Mouse (Mus musculus) neural tube, embryonic 15.5 days (tissue): ENCODE measurements at regions not wholly inside any gene's neighbourhood (a gene's known extent, or its start where the extent isn't known, plus 50 kb on each side); places are given as distances from the start of the nearest gene placed in this dataset.

Experiments used
- ATAC-seq: fragments of 200-750 bp; cut with Nextera tagmentation; 2 replicates; pipeline ENCODE4 v1.8.0; 2017; ENCODE audit warnings: mild to moderate bottlenecking, moderate TSS enrichment, moderate library complexity; ENCODE audit not compliant: low FRiP score
- H3K27ac ChIP-seq: fragments of 300-500 bp; sonication (generic); replicated peaks from 2 replicates; pipeline ENCODE4 v1.5.1; 2015; ENCODE audit warnings: mild to moderate bottlenecking, inconsistent platforms
- H3K27me3 ChIP-seq: fragments of 300-500 bp; sonication (generic); replicated peaks from 2 replicates; pipeline ENCODE4 v1.6.1; 2015; ENCODE audit warnings: inconsistent platforms
- H3K36me3 ChIP-seq: fragments of 300-500 bp; sonication (generic); 2 replicates; pipeline ENCODE4 v1.6.1; 2015; ENCODE audit warnings: inconsistent platforms
- H3K4me1 ChIP-seq: fragments of 300-500 bp; sonication (generic); 2 replicates; pipeline ENCODE4 v1.6.1; 2015; ENCODE audit warnings: inconsistent platforms
- H3K4me2 ChIP-seq: fragments of 300-500 bp; sonication (generic); 2 replicates; pipeline ENCODE4 v1.6.1; 2015; ENCODE audit warnings: inconsistent platforms, mild to moderate bottlenecking, moderate library complexity
- H3K4me3 ChIP-seq: fragments of 300-500 bp; sonication (generic); replicated peaks from 2 replicates; pipeline ENCODE4 v1.5.1; 2015; ENCODE audit warnings: mild to moderate bottlenecking, inconsistent platforms
- H3K9ac ChIP-seq: fragments of 300-500 bp; sonication (generic); replicated peaks from 2 replicates; pipeline ENCODE4 v1.6.1; 2015; ENCODE audit warnings: mild to moderate bottlenecking, inconsistent platforms
- H3K9me3 ChIP-seq: fragments of 300-500 bp; sonication (generic); replicated peaks from 2 replicates; pipeline ENCODE4 v1.6.1; 2016; ENCODE audit warnings: inconsistent platforms
- WGBS: fragments of 180-500 bp; shearing (Covaris S2); methylation state at CpG from one replicate; pipeline ENCODE4 v1.1.7; 2015; ENCODE audit warnings: mixed read lengths; 5-methylcytosine and 5-hydroxymethylcytosine counted together

GRCm38 (mm10) chr1:76660146-76660545 is 854.7 kb downstream of the Epha4 start:
- ATAC-seq = no peak
- WGBS = 90% methylated on average over 3 of the region's 3 CpGs
- no peaks in the 10 kb centered on the region for H3K27me3 ChIP-seq
- H3K9me3 ChIP-seq = no peaks in the 10 kb centered on the region
- H3K36me3 ChIP-seq = no peaks in the 10 kb centered on the region
- no peak overlapping the region for H3K27ac ChIP-seq
- H3K4me1 ChIP-seq = no peaks in the 10 kb centered on the region
- H3K4me2 ChIP-seq = no peak overlapping the region
- H3K9ac ChIP-seq = no peak overlapping the region
- no peak overlapping the region for H3K4me3 ChIP-seq

- Histone ChIP-seq H3K4me1 (no peaks in the 10 kb centered on the region), H3K9ac (no peak overlapping the region), H3K27ac (no peak overlapping the region), H3K27me3 (no peaks in the 10 kb centered on the region), H3K4me3 (no peak overlapping the region), H3K36me3 (no peaks in the 10 kb centered on the region), H3K4me2 (no peak overlapping the region), H3K9me3 (no peaks in the 10 kb centered on the region)
- 89% methylated on average over 4 of the region's 4 CpGs for WGBS
- no peak for ATAC-seq
These were observed 850.5 kb downstream of the Epha4 start for GRCm38 (mm10) chr1:76664381-76664780.

- no peak overlapping the region for H3K9ac ChIP-seq
- H3K27me3 ChIP-seq = no peaks in the 10 kb centered on the region
- H3K27ac ChIP-seq = no peak overlapping the region
- no peaks in the 10 kb centered on the region for H3K36me3 ChIP-seq
- ATAC-seq = no peak
- H3K9me3 ChIP-seq = no peaks in the 10 kb centered on the region
- WGBS = 81% methylated on average over 6 of the region's 6 CpGs
- H3K4me2 ChIP-seq = no peak overlapping the region
- H3K4me1 ChIP-seq = no peaks in the 10 kb centered on the region
- no peak overlapping the region for H3K4me3 ChIP-seq
These were observed 838.1 kb downstream of the Epha4 start for GRCm38 (mm10) chr1:76676836-76677235.

- Histone ChIP-seq H3K4me3 (no peak overlapping the region), H3K4me2 (no peak overlapping the region), H3K4me1 (no peaks in the 10 kb centered on the region), H3K27ac (no peak overlapping the region), H3K27me3 (no peaks in the 10 kb centered on the region), H3K9me3 (no peaks in the 10 kb centered on the region), H3K36me3 (no peaks in the 10 kb centered on the region), H3K9ac (no peak overlapping the region)
- no peak for ATAC-seq
- 48% methylated on average over 2 of the region's 2 CpGs for WGBS
These were observed 809.3 kb downstream of the Epha4 start for GRCm38 (mm10) chr1:76705556-76705955.

GRCm38 (mm10) chr1:76717639-76718292 is 797.1 kb downstream of the Epha4 start:
- Histone ChIP-seq H3K9me3 (no peaks in the 10 kb centered on the region), H3K4me3 (no peak overlapping the region), H3K27me3 (no peaks in the 10 kb centered on the region), H3K4me1 (no peaks in the 10 kb centered on the region), H3K27ac (no peak overlapping the region), H3K36me3 (no peaks in the 10 kb centered on the region), H3K9ac (no peak overlapping the region), H3K4me2 (no peak overlapping the region)
- ATAC-seq = no peak
- 61% methylated on average over 11 of the region's 11 CpGs for WGBS

GRCm38 (mm10) chr1:76724453-76724852 is 790.4 kb downstream of the Epha4 start:
- Histone ChIP-seq H3K4me2 (no peak overlapping the region), H3K27me3 (no peaks in the 10 kb centered on the region), H3K9ac (no peak overlapping the region), H3K36me3 (no peaks in the 10 kb centered on the region), H3K4me1 (no peaks in the 10 kb centered on the region), H3K27ac (no peak overlapping the region), H3K9me3 (no peaks in the 10 kb centered on the region), H3K4me3 (no peak overlapping the region)
- WGBS = 66% methylated on average over 3 of the region's 3 CpGs
- ATAC-seq = no peak

- WGBS = 17% methylated on average over 1 of the region's 1 CpGs
- Histone ChIP-seq H3K27me3 (no peaks in the 10 kb centered on the region), H3K4me3 (no peak overlapping the region), H3K4me1 (no peaks in the 10 kb centered on the region), H3K27ac (no peak overlapping the region), H3K9me3 (no peaks in the 10 kb centered on the region), H3K4me2 (no peak overlapping the region), H3K36me3 (no peaks in the 10 kb centered on the region), H3K9ac (no peak overlapping the region)
- ATAC-seq = no peak
These were observed 777.9 kb downstream of the Epha4 start for GRCm38 (mm10) chr1:76737003-76737402.

- Histone ChIP-seq H3K4me2 (no peak overlapping the region), H3K36me3 (no peaks in the 10 kb centered on the region), H3K27me3 (no peaks in the 10 kb centered on the region), H3K27ac (no peak overlapping the region), H3K9me3 (no peaks in the 10 kb centered on the region), H3K4me1 (no peaks in the 10 kb centered on the region), H3K4me3 (no peak overlapping the region), H3K9ac (no peak overlapping the region)
- WGBS = 79% methylated on average over 2 of the region's 2 CpGs
- ATAC-seq = no peak
These were observed 777.2 kb downstream of the Epha4 start for GRCm38 (mm10) chr1:76737663-76738062.

- no peaks in the 10 kb centered on the region for H3K9me3 ChIP-seq
- no peak overlapping the region for H3K9ac ChIP-seq
- H3K27ac ChIP-seq = no peak overlapping the region
- no peak overlapping the region for H3K4me3 ChIP-seq
- H3K4me1 ChIP-seq = no peaks in the 10 kb centered on the region
- H3K36me3 ChIP-seq = no peaks in the 10 kb centered on the region
- ATAC-seq = no peak
- no peaks in the 10 kb centered on the region for H3K27me3 ChIP-seq
- WGBS = 67% methylated on average over 2 of the region's 2 CpGs
- no peak overlapping the region for H3K4me2 ChIP-seq
These were observed 742.2 kb downstream of the Epha4 start for GRCm38 (mm10) chr1:76772694-76773093.

- Histone ChIP-seq H3K27me3 (no peaks in the 10 kb centered on the region), H3K9ac (no peak overlapping the region), H3K9me3 (no peaks in the 10 kb centered on the region), H3K27ac (no peak overlapping the region), H3K4me1 (no peaks in the 10 kb centered on the region), H3K4me3 (no peak overlapping the region), H3K36me3 (no peaks in the 10 kb centered on the region), H3K4me2 (no peak overlapping the region)
- WGBS = 88% methylated on average over 2 of the region's 2 CpGs
- ATAC-seq = no peak
These were observed 728.0 kb downstream of the Epha4 start for GRCm38 (mm10) chr1:76786871-76787270.

GRCm38 (mm10) chr1:76793438-76793837 is 721.5 kb downstream of the Epha4 start:
- H3K36me3 ChIP-seq = no peaks in the 10 kb centered on the region
- no peaks in the 10 kb centered on the region for H3K27me3 ChIP-seq
- WGBS = 88% methylated on average over 2 of the region's 2 CpGs
- no peak for ATAC-seq
- no peaks in the 10 kb centered on the region for H3K9me3 ChIP-seq
- H3K4me2 ChIP-seq = no peak overlapping the region
- H3K27ac ChIP-seq = no peak overlapping the region
- no peak overlapping the region for H3K9ac ChIP-seq
- no peak overlapping the region for H3K4me3 ChIP-seq
- H3K4me1 ChIP-seq = no peaks in the 10 kb centered on the region

GRCm38 (mm10) chr1:76819906-76820305 is 695.0 kb downstream of the Epha4 start:
- H3K36me3 ChIP-seq = no peaks in the 10 kb centered on the region
- no peak overlapping the region for H3K4me3 ChIP-seq
- H3K27ac ChIP-seq = no peak overlapping the region
- no peaks in the 10 kb centered on the region for H3K9me3 ChIP-seq
- no peak for ATAC-seq
- H3K4me1 ChIP-seq = no peaks in the 10 kb centered on the region
- WGBS = 88% methylated on average over 1 of the region's 1 CpGs
- H3K9ac ChIP-seq = no peak overlapping the region
- no peak overlapping the region for H3K4me2 ChIP-seq
- H3K27me3 ChIP-seq = no peaks in the 10 kb centered on the region

- H3K4me1 ChIP-seq = no peaks in the 10 kb centered on the region
- no peak overlapping the region for H3K4me2 ChIP-seq
- H3K36me3 ChIP-seq = no peaks in the 10 kb centered on the region
- no peak overlapping the region for H3K27ac ChIP-seq
- no peak overlapping the region for H3K9ac ChIP-seq
- ATAC-seq = no peak
- H3K4me3 ChIP-seq = no peak overlapping the region
- no peaks in the 10 kb centered on the region for H3K27me3 ChIP-seq
- WGBS = 77% methylated on average over 3 of the region's 3 CpGs
- H3K9me3 ChIP-seq = no peaks in the 10 kb centered on the region
These were observed 693.3 kb downstream of the Epha4 start for GRCm38 (mm10) chr1:76821610-76822009.
